Mouse (Mus musculus) gastrocnemius, postnatal 4 days (tissue): Measurements from ENCODE around the gene Vcl. TPM values are rescaled to one million over a fixed set of nuclear protein-coding genes. Genes with fewer than 3 reads are reported as not detected.
A peak's percentile ranks its signal among the peaks of the same experiment; 100 is the strongest.

ENCODE experiments used
- DNase-seq, 2 experiments: peaks; one replicate each; pipeline ENCODE4 v3.0.0; 2021 to 2022; ENCODE audit warnings: low spot score in 2 of 2, mixed read lengths in 2 of 2
- long read RNA-seq, 2 experiments: library from polyadenylated mRNA; stranded (forward); transcript quantifications; one replicate each; pipeline ENCODE4 v2.0.0; 2021
- total RNA-seq, 2 experiments: library from RNA; stranded (reverse); gene quantifications; 2 replicates each; pipeline ENCODE4 v1.2.3; 2021

Vcl gene
- total RNA-seq: 100 to 1,000 TPM; 132 to 140 TPM
- long read RNA-seq, experiment 1, full-length matches to known transcripts: 37 of 80 reads
- long read RNA-seq, experiment 1, partial matches to known transcripts: 37 of 80 reads
- long read RNA-seq, experiment 1, other reads (novel, unspliced or antisense): 6 of 80 reads
- long read RNA-seq, experiment 2, full-length matches to known transcripts: 64 of 110 reads
- long read RNA-seq, experiment 2, partial matches to known transcripts: 38 of 110 reads
- long read RNA-seq, experiment 2, other reads (novel, unspliced or antisense): 8 of 110 reads

DNA sequence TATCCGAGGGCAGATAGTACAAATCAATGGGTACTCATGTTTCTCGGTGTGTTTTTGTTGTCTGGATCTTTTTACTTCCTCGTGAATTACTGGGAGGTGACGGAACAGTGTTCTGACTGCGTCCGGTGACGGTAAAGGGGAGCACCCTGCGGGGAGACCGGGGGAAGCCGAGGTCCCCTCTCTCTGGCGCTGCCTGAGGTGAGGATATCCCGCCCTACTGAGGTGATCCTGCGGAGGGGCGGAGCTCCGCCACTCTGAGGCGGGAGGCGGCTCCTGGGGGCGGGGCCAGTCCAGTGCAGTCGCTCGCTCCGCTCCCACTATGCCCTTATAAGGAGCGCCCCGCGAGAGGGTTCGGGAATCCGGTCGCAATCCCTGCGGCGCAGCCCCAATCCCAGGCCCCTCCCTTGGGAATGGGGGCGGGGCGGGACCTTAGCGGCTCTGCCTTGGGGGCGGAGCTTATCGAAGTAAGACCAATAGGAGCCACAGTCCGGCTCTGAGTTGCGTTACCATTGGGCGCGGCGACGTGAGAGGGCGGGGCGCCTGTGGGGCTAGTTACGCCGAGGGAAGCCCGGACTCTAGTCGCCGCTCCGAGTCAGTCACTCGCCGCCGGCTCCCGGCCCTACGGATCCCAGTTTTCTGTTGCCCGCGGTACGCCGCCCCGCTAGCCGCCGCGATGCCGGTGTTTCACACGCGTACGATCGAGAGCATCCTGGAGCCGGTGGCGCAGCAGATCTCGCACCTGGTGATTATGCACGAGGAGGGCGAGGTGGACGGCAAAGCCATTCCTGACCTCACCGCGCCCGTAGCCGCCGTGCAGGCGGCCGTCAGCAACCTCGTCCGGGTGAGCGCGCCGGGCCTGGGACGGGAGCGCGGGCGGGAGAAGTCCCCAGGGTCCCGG, at the start of gene Vcl:
TSS of gene Vcl (plus strand) at position 551 of the 898 bp plus-strand sequence.
- DNase-seq: peak; percentile 99

GRCm38 (mm10) chr14:20884691-20885090, 44.5 kb upstream of the Vcl start:
- no peak for DNase-seq

- DNase-seq: peak in 1 of 2 experiments; percentile 21
Observed at GRCm38 (mm10) chr14:20885091-20885888, 43.9 kb upstream of the Vcl start.

DNA sequence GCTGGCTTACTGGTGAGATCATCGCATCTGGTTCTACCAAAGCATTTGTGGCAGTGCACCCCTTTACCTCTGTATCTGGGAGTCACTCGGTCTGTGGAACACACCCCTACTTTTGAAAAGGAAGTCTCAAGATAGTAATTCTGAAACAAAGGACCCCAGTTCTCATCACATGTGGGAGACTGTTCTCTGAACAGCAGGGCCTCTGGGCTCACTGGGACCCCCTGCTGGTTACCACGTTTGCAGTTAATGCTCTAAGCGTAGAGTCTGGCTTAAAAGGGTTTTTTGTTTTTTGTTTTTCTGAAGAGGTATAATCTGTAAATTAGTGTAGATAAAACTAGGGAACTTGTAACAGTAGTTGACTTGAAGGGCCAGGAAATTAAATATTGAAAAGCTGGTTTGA, 42.9 kb upstream of the Vcl start:
- DNase-seq: peak in 1 of 2 experiments; percentile 59

- DNase-seq: no peak
Observed at GRCm38 (mm10) chr14:20887541-20888085, 41.6 kb upstream of the Vcl start.

DNA sequence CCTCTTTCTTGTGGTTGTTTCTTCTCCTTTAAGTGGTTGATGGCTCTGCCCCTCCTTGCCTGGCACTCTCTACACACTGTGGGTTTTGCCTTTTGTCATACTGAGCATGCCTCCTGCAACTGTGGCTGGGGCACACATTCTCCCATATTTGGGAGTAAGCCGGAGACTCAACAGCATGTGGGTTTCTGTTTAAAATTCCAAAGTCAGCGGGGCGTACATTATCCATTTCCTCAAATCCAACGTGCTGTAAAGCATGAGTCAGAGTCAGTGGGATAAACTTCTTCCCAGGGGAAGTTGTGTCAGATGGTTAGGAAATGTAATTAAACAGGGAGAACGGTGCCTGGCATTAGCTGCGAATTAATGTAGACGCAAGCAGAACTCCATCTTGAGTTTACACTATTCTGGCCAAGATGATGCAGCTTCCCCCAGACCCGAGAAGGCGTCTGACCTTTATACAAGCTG, 37.2 kb upstream of the Vcl start:
- no peak for DNase-seq

- DNase-seq: peak in 1 of 2 experiments; percentile 23
Observed at GRCm38 (mm10) chr14:20893815-20894214, 35.4 kb upstream of the Vcl start.

DNA sequence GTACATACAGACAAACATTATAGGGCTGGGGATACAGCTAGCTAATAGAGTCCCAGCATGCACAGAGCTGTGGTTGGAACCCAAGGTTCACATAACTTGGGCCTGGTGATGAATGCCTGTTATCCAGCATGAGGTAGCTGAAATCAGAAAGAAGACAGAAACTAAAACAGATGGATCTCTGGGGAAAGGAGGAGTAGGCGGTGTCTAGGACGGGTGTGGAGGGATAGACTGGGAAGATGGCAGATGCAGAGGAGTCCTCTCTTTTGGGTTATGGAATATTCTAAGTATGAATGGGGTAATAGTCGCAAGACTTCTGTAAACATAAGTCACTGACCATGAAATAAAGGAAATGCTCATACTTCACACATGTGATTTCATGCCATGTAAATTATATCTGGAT, 27.9 kb upstream of the Vcl start:
- no peak for DNase-seq

DNA sequence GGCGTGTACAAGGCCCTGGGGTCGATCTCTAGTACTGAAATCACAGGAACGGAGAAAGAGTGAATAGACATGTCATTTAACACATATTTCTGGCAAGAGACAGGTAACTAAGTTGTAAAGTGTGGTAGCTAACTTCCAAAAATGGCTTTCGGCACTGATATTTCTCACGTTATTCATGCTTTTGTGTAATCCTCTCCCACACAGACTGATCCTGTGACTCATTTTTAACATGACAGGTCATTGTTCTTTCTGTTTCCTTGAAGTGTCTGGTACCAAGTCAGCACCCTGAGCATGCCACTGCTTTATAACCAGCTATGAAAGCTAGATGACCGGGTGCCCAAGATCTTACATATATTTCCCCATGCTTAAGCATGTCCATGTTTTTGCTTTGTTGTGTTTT, 26.1 kb upstream of the Vcl start:
- no peak for DNase-seq

DNA sequence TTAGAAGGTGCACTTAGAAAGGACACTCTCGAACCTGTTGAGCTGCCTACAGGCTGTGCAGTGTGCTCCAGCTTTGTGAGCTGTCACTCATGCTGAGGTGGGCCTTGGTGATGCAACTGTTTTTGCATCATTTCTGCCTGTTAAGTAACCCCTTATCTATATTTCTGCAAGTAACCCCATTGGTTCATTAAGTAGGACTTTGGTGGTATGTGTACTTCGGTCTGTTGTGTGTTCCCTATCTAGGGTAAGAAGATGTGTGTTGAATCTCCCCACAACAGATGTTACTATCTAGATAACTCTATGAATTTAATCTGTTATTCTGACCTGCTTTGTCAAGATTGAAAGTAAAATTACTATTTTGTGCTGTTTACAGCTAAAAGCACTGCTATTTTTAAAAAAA, 17.4 kb upstream of the Vcl start:
- DNase-seq: no peak

DNA sequence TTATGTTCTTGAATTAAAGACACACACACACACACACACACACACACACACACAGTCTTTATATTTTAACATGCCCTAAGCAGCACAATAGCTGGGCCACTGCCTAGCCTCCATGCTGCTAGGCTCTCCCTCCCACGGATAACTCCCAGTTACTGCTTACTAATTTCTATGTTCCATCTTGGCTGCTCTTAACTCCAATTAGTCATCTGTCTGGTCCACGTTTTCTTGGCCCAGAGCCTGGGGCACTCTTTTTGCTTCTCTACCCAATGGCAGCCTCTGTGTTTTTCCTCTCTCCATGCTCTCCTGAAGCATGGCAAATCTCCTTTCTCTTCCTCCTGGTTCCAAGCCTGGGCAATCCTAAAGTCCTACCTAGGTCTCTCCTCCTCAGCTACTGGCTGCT, 14.8 kb upstream of the Vcl start:
- no peak for DNase-seq

DNA sequence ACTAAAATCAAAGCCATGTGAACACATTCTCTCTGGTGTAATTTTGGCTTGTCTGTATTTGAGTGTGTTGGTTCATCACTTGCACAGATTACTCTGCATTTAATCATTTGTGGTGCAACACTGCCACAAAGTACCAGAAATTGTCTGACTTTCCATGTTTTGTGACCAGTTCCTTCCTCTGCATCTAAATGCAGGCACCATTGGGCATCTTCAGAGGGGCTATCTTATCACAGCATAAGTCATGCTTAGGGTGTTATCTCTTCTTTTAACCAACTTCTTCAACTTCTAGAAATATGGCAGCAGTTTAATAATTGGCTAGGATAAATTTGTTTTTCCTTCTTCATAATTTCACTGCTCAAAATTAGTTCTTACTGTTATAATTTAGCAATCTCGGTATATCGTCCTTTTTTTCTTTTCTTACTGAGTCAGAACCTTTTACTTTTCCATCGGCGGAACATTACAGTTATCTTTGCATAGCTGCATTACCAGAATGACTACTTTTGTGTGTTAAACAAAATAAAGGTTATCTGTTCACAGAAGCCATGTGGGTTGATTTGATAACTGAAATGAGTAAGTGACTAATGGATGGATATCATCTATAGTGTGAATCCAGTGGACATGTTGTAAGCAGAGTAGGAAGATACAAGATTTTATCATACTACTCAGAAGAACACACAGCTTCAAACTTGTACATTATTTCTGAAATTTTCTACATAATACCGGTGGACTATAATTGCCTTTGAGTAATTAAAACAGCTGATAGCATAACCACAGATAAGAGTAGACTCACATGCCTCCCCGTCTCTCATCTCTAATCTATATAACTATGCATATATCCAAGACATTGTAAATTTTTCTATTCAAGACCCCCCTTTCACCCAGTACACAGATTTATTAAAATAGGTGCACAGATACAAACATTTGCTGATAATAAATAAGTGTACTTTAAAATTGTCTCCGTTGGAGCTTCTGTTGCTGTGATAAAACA, 12.3 kb upstream of the Vcl start:
- DNase-seq: no peak

DNA sequence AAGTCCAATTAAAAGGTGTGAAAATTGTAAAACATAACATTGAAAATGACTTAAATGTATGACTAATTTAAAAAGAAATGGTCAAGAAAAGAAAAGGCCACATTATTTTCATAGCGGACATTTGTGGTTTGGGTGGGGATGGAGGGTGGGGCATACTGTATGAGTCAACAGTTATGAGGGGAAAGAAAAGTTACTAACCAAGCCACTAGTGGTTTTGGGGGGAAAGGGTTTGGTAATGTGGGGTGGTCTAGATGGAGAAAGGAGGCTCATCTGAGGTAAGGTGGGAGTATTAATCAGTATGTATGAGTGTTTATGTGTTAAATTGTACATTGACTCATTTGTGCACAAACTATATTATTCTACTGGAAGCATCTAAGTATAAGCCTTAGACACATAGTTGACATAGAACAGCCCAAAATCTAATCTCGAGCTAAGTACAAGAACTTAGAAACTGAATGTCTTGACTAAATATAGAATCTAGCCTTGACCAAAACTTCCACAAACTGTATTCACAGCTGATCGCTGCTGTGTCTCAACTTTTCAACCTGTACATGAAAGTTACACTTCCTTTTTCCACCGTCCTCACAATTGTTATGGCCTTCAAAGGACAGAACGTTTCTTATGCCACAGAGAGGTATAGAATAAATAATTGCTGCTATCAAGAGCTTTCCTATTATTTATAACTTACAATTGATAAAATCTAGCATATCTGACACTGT, 5.0 kb upstream of the Vcl start:
- DNase-seq: no peak

DNA sequence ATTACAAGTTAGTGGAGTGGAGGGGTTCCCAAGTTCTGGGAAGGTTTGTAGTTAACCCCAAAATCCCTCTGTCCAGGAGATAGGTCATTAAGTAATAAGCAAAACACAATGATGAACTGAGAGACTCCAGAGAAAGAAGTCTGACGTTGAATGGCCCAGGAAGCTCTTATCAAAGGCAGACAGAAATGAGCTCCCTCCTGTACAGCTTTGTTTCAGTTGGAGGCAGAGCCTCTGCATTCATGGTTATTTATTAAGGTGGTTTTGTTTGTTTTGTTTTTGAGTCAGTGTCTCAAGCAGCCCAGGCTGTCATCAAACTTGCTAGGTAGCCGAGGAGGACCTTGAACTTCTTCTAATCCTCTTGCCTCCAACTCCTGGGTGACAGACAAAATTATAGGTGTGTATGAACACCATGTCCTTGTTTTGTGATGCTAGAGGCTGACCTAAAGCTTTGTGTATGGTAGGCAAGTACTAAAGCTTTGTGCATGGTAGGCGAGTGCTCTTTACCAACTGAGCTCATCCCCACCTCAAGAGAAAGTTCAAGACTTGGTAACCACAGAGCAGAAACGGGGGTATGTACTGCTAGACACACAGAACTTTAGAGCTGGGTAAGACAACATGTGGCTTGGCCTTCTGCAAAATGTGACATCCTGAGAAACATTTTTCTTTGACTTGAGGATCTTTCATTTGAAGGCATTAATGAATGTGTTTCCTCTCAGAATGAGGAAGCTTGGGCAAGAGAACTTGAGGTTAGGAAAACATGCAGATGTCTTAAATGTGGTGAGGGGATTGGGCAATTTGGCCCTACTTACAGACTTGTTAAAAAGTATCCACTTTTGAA, 1.5 kb upstream of the Vcl start:
- DNase-seq: no peak

DNA sequence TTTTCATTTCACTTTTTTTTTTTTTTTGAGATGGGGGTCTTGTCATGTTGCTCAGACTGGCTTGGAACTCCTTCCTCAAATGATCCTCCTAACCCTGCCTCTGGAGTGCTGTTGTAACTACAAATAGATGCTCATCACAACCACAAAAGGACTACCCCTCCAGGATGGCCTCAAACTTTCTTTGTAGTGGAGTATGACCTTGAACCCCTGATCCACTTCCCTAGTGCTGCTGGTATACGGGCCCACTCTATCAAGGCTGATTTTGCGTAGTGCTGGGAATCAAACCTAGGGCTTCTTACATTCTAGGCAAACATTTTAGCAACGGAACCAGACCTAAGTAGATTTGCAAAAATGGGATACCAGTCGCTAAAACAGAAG, 901 bp upstream of the Vcl start:
- no peak for DNase-seq

- peak in 1 of 2 experiments; percentile 19 for DNase-seq
Observed at GRCm38 (mm10) chr14:20929814-20930434, 726 bp downstream of the Vcl start.

DNA sequence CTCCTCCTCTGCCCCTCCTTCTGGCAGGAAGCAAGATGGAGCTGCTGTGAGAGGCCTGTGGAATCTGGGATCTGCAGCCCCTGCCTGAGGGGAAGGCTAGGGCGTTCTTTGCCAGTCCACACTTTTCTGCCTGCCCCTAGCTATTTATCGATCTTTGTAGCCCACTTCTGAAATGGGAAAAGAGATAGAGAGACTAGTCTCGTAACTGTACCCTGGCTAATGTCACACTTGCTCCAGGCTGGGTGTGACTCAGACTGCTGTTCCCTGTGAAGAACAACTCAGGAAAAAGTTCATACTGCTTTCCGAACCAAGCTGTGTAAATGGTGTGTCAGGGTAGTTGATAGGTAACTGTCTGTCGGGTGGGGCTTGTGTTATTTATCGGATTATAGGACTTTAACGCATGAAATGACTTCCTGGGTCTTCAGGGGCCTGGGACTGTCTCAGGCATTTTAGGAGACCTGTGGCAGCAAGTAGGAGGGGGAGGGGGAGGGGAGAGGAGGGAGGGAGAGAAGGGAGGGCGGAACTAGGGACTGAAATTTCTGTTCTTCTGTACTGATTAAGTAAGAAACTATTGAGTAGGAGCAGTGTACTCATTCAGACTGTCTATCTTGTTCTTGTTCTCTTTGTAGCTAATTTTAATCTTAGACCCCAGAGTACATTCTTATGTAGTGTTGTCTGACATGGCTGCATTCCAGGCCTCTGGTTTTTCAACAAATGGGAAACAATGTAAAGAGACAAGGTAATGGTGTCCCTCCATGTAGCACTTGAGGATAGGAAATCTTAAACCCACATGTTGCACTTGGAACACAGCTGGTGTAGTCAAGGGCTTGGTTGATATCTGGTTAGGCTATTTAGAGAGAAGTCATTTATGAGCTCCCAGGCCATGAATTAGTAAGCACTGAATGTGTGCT, 1.5 kb downstream of the Vcl start:
- DNase-seq: no peak
